8 mouse cellular contexts compared by ENCODE assay signal in the genomic region with DNA sequence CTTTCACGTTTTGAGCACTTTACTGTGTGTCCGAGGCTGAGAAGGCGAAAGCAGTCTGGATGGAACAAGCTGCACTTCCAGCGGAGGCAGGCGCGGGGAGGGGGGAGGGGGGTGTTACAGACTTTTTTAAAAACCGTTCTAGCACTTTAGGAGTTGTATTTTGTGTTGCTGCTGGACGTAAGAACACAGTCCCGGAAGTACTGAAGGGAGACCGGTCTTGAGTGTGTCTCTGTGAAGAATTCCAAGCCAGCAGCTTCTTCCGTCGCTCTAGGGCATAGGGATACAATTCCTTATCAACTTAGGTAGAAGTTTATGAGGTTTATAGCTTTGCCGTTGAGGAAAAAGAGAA.
DNase-seq lines count a peak whose midpoint lies in the region; ATAC-seq and TF ChIP-seq lines count a peak whose summit lies in the region.

No protein-coding gene starts in this region.

- H3K4me2 ChIP-seq in kidney, embryonic 14.5 days (replicated peaks; ENCODE audit: low read depth, low read length), result peak overlapping the region; percentile 56
- H3K4me2 ChIP-seq in heart, postnatal 0 days (ENCODE audit: low read depth, low read length), result peak overlapping the region; percentile 80
- H3K4me2 ChIP-seq in liver, embryonic 15.5 days, result peak overlapping the region; percentile 51
- peak overlapping the region; percentile 57 for H3K4me2 ChIP-seq in stomach, embryonic 16.5 days (ENCODE audit: low read depth, low read length)

- no peak for ATAC-seq in kidney, embryonic 14.5 days (ENCODE audit: low FRiP score, low TSS enrichment)
- peak; percentile 33; the same call in 1 of the 2 replicates for ATAC-seq in heart, postnatal 0 days (ENCODE audit: insufficient read depth, low read depth)
- ATAC-seq in liver, embryonic 15.5 days (ENCODE audit: insufficient read depth), result no peak
- ATAC-seq in stomach, embryonic 16.5 days (ENCODE audit: insufficient read depth, low FRiP score), result 0 out of 2 replicates have a peak, but pooled peaks have one; percentile 30

- TF ChIP-seq CTCF in heart, postnatal 0 days (IDR thresholded peaks at IDR 0.05; ENCODE audit: low read depth), result no peak

- H3K27ac ChIP-seq in kidney, embryonic 14.5 days (ENCODE audit: low read depth, low read length), result peak overlapping the region; percentile 80; the same call in 1 of the 2 replicates
- H3K27ac ChIP-seq in heart, postnatal 0 days (ENCODE audit: low read depth), result peak overlapping the region; percentile 63; the same call in 1 of the 2 replicates
- no peak overlapping the region for H3K27ac ChIP-seq in liver, embryonic 15.5 days (replicated peaks)
- H3K27ac ChIP-seq in stomach, embryonic 16.5 days (ENCODE audit: low read length), result peak overlapping the region; percentile 70

- no peaks in the 10 kb centered on the region for H3K4me1 ChIP-seq in kidney, embryonic 14.5 days (ENCODE audit: control insufficient read depth, insufficient read depth, low read length)
- H3K4me1 ChIP-seq in heart, postnatal 0 days (ENCODE audit: control insufficient read depth, insufficient read depth), result no peaks in the 10 kb centered on the region
- H3K4me1 ChIP-seq in liver, embryonic 15.5 days (replicated peaks), result no peaks in the 10 kb centered on the region
- peaks cover 7% of the 10 kb centered on the region for H3K4me1 ChIP-seq in stomach, embryonic 16.5 days (ENCODE audit: control insufficient read depth, insufficient read depth, low read length)

- H3K4me3 ChIP-seq in kidney, embryonic 14.5 days (ENCODE audit: low read length), result peak overlapping the region; percentile 56
- peak overlapping the region; percentile 57 for H3K4me3 ChIP-seq in heart, postnatal 0 days (ENCODE audit: low read depth, low read length)
- H3K4me3 ChIP-seq in liver, embryonic 15.5 days (replicated peaks), result peak overlapping the region; percentile 46
- H3K4me3 ChIP-seq in stomach, embryonic 16.5 days (replicated peaks; ENCODE audit: low read length), result peak overlapping the region; percentile 58

- H3K9ac ChIP-seq in kidney, embryonic 14.5 days (ENCODE audit: low read depth, low read length), result peak overlapping the region; percentile 67
- H3K9ac ChIP-seq in heart, postnatal 0 days (replicated peaks; ENCODE audit: low read depth, low read length), result peak overlapping the region; percentile 65
- no peak overlapping the region for H3K9ac ChIP-seq in liver, embryonic 15.5 days
- peak overlapping the region; percentile 69 for H3K9ac ChIP-seq in stomach, embryonic 16.5 days (ENCODE audit: low read length)

- H3K27me3 ChIP-seq in kidney, embryonic 14.5 days (ENCODE audit: control insufficient read depth, insufficient read depth, low read length), result no peaks in the 10 kb centered on the region; the same call in 1 of the 2 replicates
- H3K27me3 ChIP-seq in heart, postnatal 0 days (ENCODE audit: control insufficient read depth, insufficient read depth, low read length), result no peaks in the 10 kb centered on the region
- H3K27me3 ChIP-seq in liver, embryonic 15.5 days, result peaks cover 25% of the 10 kb centered on the region
- H3K27me3 ChIP-seq in stomach, embryonic 16.5 days (ENCODE audit: control insufficient read depth, insufficient read depth, low read length), result peaks cover 9% of the 10 kb centered on the region; the same call in 1 of the 2 replicates

- 21% methylated on average over 13 of the region's 13 CpGs for WGBS in kidney, embryonic 14.5 days
- WGBS in heart, postnatal 0 days, result 26% methylated on average over 13 of the region's 13 CpGs
- WGBS in liver, embryonic 15.5 days (ENCODE audit: insufficient replicate concordance), result 19% methylated on average over 13 of the region's 13 CpGs
- WGBS in stomach, embryonic 16.5 days, result 15% methylated on average over 13 of the region's 13 CpGs

- DNase-seq in kidney, adult 11 months, result no peak
- peak; percentile 55 for DNase-seq in adipocyte (ENCODE audit: low spot score)
- DNase-seq in heart, postnatal 0 days (ENCODE audit: low spot score), result peak; percentile 13
- no peak for DNase-seq in left cerebral cortex, adult 18-20 months (ENCODE audit: low spot score in 2 of 2)
- no peak for DNase-seq in retina, embryonic 14.5 days (ENCODE audit: low spot score)

- no peaks in the 10 kb centered on the region for H3K36me3 ChIP-seq in kidney, embryonic 14.5 days (ENCODE audit: control insufficient read depth, insufficient read depth, low read length)
- no peaks in the 10 kb centered on the region for H3K36me3 ChIP-seq in heart, postnatal 0 days (replicated peaks; ENCODE audit: control insufficient read depth, insufficient read depth, low read length)
- no peaks in the 10 kb centered on the region for H3K36me3 ChIP-seq in liver, embryonic 15.5 days (replicated peaks)
- H3K36me3 ChIP-seq in stomach, embryonic 16.5 days (ENCODE audit: control insufficient read depth, insufficient read depth, low read length), result no peaks in the 10 kb centered on the region

- TF ChIP-seq EP300 in heart, postnatal 0 days (IDR thresholded peaks at IDR 0.05; ENCODE audit: low read depth), result no peak

- H3K9me3 ChIP-seq in kidney, embryonic 14.5 days (ENCODE audit: control insufficient read depth, low read length), result no peaks in the 10 kb centered on the region
- no peaks in the 10 kb centered on the region for H3K9me3 ChIP-seq in heart, postnatal 0 days (replicated peaks; ENCODE audit: control insufficient read depth, low read length)
- no peaks in the 10 kb centered on the region for H3K9me3 ChIP-seq in liver, embryonic 15.5 days (replicated peaks)
- no peaks in the 10 kb centered on the region for H3K9me3 ChIP-seq in stomach, embryonic 16.5 days (replicated peaks; ENCODE audit: control insufficient read depth, low read length)

Comparison
In these comparisons a context has a peak if more than half of its experiments do, and no peak if none do; other contexts are left out.
1. ATAC-seq: peak in heart, postnatal 0 days (single experiment) and stomach, embryonic 16.5 days (single experiment); none in kidney, embryonic 14.5 days (single experiment) and liver, embryonic 15.5 days (single experiment).
2. DNase-seq: peak in adipocyte (single experiment) and heart, postnatal 0 days (single experiment); none in kidney, adult 11 months (single experiment), left cerebral cortex, adult 18-20 months (0 of 2) and retina, embryonic 14.5 days (single experiment).
3. Peak in every context shown above with its lines, with median percentiles within 50 percentile points of each other: H3K4me2 ChIP-seq and H3K4me3 ChIP-seq.